Mouse (Mus musculus): ENCODE data around the gene Bcl9. TPM values are rescaled to one million over a fixed set of nuclear protein-coding genes. Genes with fewer than 3 reads are reported as not detected.

The Bcl9 gene
- polyA plus RNA-seq, 1 experiment: 4.9 TPM

- H3K27me3 ChIP-seq (ENCODE audit: control insufficient read depth, insufficient read depth, insufficient read length): no peaks in the 10 kb centered on the region
- no peaks in the 10 kb centered on the region for H3K79me2 ChIP-seq (ENCODE audit: control insufficient read depth, insufficient read depth)
- no peaks in the 10 kb centered on the region for H3K79me3 ChIP-seq (ENCODE audit: low read depth)
- H3K36me3 ChIP-seq (ENCODE audit: control insufficient read depth, insufficient read depth): no peaks in the 10 kb centered on the region
- no peak overlapping the region for H3ac ChIP-seq (ENCODE audit: control insufficient read depth, insufficient read length, low read depth)
- H3K4me3 ChIP-seq (ENCODE audit: insufficient read depth, poor library complexity, severe bottlenecking): no peak overlapping the region
- TF ChIP-seq CEBPB (IDR thresholded peaks at IDR 0.05; ENCODE audit: low read depth): no peak
- TF ChIP-seq CTCF (IDR thresholded peaks at IDR 0.05; ENCODE audit: control insufficient read depth, insufficient read depth, insufficient read length): peak; percentile 59
- TF ChIP-seq MYOG (IDR thresholded peaks at IDR 0.05; ENCODE audit: control insufficient read depth, extremely low read depth, insufficient read length): no peak
Measured at GRCm38 (mm10) chr3:97201943-97202342, 95.8 kb downstream of the Bcl9 start.

- TF ChIP-seq MAX (IDR thresholded peaks at IDR 0.05) (no peak), CTCF (IDR thresholded peaks at IDR 0.05; ENCODE audit: control insufficient read depth, insufficient read depth, insufficient read length) (no peak)
- H3K36me3 ChIP-seq (ENCODE audit: control insufficient read depth, insufficient read depth): no peaks in the 10 kb centered on the region
- no peaks in the 10 kb centered on the region for H3K79me2 ChIP-seq (ENCODE audit: control insufficient read depth, insufficient read depth)
- no peaks in the 10 kb centered on the region for H3K79me3 ChIP-seq (ENCODE audit: low read depth)
- H3ac ChIP-seq (ENCODE audit: control insufficient read depth, insufficient read length, low read depth): no peak overlapping the region
- H3K4me3 ChIP-seq (ENCODE audit: insufficient read depth, poor library complexity, severe bottlenecking): no peak overlapping the region
- H3K27me3 ChIP-seq (ENCODE audit: control insufficient read depth, insufficient read depth, insufficient read length): no peaks in the 10 kb centered on the region
Measured at GRCm38 (mm10) chr3:97199261-97199660, 98.5 kb downstream of the Bcl9 start.

- Histone ChIP-seq H3K79me2 (ENCODE audit: control insufficient read depth, insufficient read depth) (no peaks in the 10 kb centered on the region), H3K4me3 (ENCODE audit: insufficient read depth, poor library complexity, severe bottlenecking) (no peak overlapping the region), H3K27me3 (ENCODE audit: control insufficient read depth, insufficient read depth, insufficient read length) (peaks cover 2% of the 10 kb centered on the region), H3K36me3 (ENCODE audit: control insufficient read depth, insufficient read depth) (no peaks in the 10 kb centered on the region), H3ac (ENCODE audit: control insufficient read depth, insufficient read length, low read depth) (no peak overlapping the region), H3K79me3 (ENCODE audit: low read depth) (no peaks in the 10 kb centered on the region)
- no peak for TF ChIP-seq USF1 (IDR thresholded peaks at IDR 0.05; ENCODE audit: low read depth)
- TF ChIP-seq FOSL1 (IDR thresholded peaks at IDR 0.05; ENCODE audit: insufficient read depth, low read length, poor library complexity, severe bottlenecking): no peak
- no peak for TF ChIP-seq CTCF (IDR thresholded peaks at IDR 0.05; ENCODE audit: control insufficient read depth, insufficient read depth, insufficient read length)
- TF ChIP-seq CEBPB (IDR thresholded peaks at IDR 0.05; ENCODE audit: low read depth): no peak
- TF ChIP-seq MYOG (IDR thresholded peaks at IDR 0.05; ENCODE audit: control insufficient read depth, extremely low read depth, insufficient read length): no peak
- no peak for TF ChIP-seq MAX (IDR thresholded peaks at IDR 0.05)
- no peak for TF ChIP-seq MYOD1 (IDR thresholded peaks at IDR 0.05; ENCODE audit: control insufficient read depth, insufficient read length, low read depth)
Measured at GRCm38 (mm10) chr3:97196571-97196970, 101.1 kb downstream of the Bcl9 start.

GRCm38 (mm10) chr3:97185098-97185860 is 112.4 kb downstream of the Bcl9 start:
- H3K27me3 ChIP-seq (ENCODE audit: control insufficient read depth, insufficient read depth, insufficient read length): peaks cover 12% of the 10 kb centered on the region
- no peaks in the 10 kb centered on the region for H3K79me2 ChIP-seq (ENCODE audit: control insufficient read depth, insufficient read depth)
- no peaks in the 10 kb centered on the region for H3K79me3 ChIP-seq (ENCODE audit: low read depth)
- no peaks in the 10 kb centered on the region for H3K36me3 ChIP-seq (ENCODE audit: control insufficient read depth, insufficient read depth)
- H3K4me3 ChIP-seq (ENCODE audit: insufficient read depth, poor library complexity, severe bottlenecking): no peak overlapping the region
- TF ChIP-seq MYOG (IDR thresholded peaks at IDR 0.05; ENCODE audit: control insufficient read depth, extremely low read depth, insufficient read length) (no peak), MAX (IDR thresholded peaks at IDR 0.05) (no peak), MYOD1 (IDR thresholded peaks at IDR 0.05; ENCODE audit: control insufficient read depth, insufficient read length, low read depth) (no peak), CTCF (IDR thresholded peaks at IDR 0.05; ENCODE audit: control insufficient read depth, insufficient read depth, insufficient read length) (peak; percentile 83), FOSL1 (IDR thresholded peaks at IDR 0.05; ENCODE audit: insufficient read depth, low read length, poor library complexity, severe bottlenecking) (no peak), CEBPB (IDR thresholded peaks at IDR 0.05; ENCODE audit: low read depth) (no peak)
- H3ac ChIP-seq (ENCODE audit: control insufficient read depth, insufficient read length, low read depth): no peak overlapping the region

GRCm38 (mm10) chr3:97183810-97184209 is 113.9 kb downstream of the Bcl9 start:
- no peaks in the 10 kb centered on the region for H3K36me3 ChIP-seq (ENCODE audit: control insufficient read depth, insufficient read depth)
- H3K79me2 ChIP-seq (ENCODE audit: control insufficient read depth, insufficient read depth): no peaks in the 10 kb centered on the region
- no peak overlapping the region for H3ac ChIP-seq (ENCODE audit: control insufficient read depth, insufficient read length, low read depth)
- H3K27me3 ChIP-seq (ENCODE audit: control insufficient read depth, insufficient read depth, insufficient read length): peaks cover 12% of the 10 kb centered on the region
- H3K79me3 ChIP-seq (ENCODE audit: low read depth): no peaks in the 10 kb centered on the region
- H3K4me3 ChIP-seq (ENCODE audit: insufficient read depth, poor library complexity, severe bottlenecking): no peak overlapping the region
- no peak for TF ChIP-seq MYOD1 (IDR thresholded peaks at IDR 0.05; ENCODE audit: control insufficient read depth, insufficient read length, low read depth)
- no peak for TF ChIP-seq MYOG (IDR thresholded peaks at IDR 0.05; ENCODE audit: control insufficient read depth, extremely low read depth, insufficient read length)
- no peak for TF ChIP-seq CTCF (IDR thresholded peaks at IDR 0.05; ENCODE audit: control insufficient read depth, insufficient read depth, insufficient read length)

GRCm38 (mm10) chr3:97180527-97180926 is 117.2 kb downstream of the Bcl9 start:
- H3K4me3 ChIP-seq (ENCODE audit: insufficient read depth, poor library complexity, severe bottlenecking): no peak overlapping the region

More at GRCm38 (mm10) chr3:97180527-97180926, 117.2 kb downstream of the Bcl9 start:
- no peaks in the 10 kb centered on the region for H3K79me3 ChIP-seq (ENCODE audit: low read depth)
- H3K79me2 ChIP-seq (ENCODE audit: control insufficient read depth, insufficient read depth): no peaks in the 10 kb centered on the region
- no peaks in the 10 kb centered on the region for H3K27me3 ChIP-seq (ENCODE audit: control insufficient read depth, insufficient read depth, insufficient read length)
- H3K36me3 ChIP-seq (ENCODE audit: control insufficient read depth, insufficient read depth): no peaks in the 10 kb centered on the region
- no peak for TF ChIP-seq MYOG (IDR thresholded peaks at IDR 0.05; ENCODE audit: control insufficient read depth, extremely low read depth, insufficient read length)
- TF ChIP-seq CTCF (IDR thresholded peaks at IDR 0.05; ENCODE audit: control insufficient read depth, insufficient read depth, insufficient read length): no peak
- no peak for TF ChIP-seq FOSL1 (IDR thresholded peaks at IDR 0.05; ENCODE audit: insufficient read depth, low read length, poor library complexity, severe bottlenecking)
- TF ChIP-seq CEBPB (IDR thresholded peaks at IDR 0.05; ENCODE audit: low read depth): no peak
- no peak for TF ChIP-seq USF1 (IDR thresholded peaks at IDR 0.05; ENCODE audit: low read depth)
- no peak for TF ChIP-seq MYOD1 (IDR thresholded peaks at IDR 0.05; ENCODE audit: control insufficient read depth, insufficient read length, low read depth)
- no peak for TF ChIP-seq MAX (IDR thresholded peaks at IDR 0.05)
- H3ac ChIP-seq (ENCODE audit: control insufficient read depth, insufficient read length, low read depth): no peak overlapping the region
